Mouse (Mus musculus) embryonic facial prominence, embryonic 13.5 days (tissue): Measurements from ENCODE around the gene Car5a. TPM values are rescaled to one million over a fixed set of nuclear protein-coding genes. Genes with fewer than 3 reads are reported as not detected.
A peak's percentile ranks its signal among the peaks of the same experiment; 100 is the strongest.

ENCODE experiments used
- ATAC-seq: fragments of 200-750 bp; cut with Nextera tagmentation; 2 replicates; pipeline ENCODE4 v1.8.0; 2017; ENCODE audit warnings: low read depth; ENCODE audit not compliant: insufficient number of reproducible peaks, insufficient read depth, low FRiP score, low TSS enrichment
- H3K27ac ChIP-seq: fragments of 300-500 bp; sonication (generic); 2 replicates; pipeline ENCODE4 v1.5.1; 2015; ENCODE audit warnings: moderate library complexity, mild to moderate bottlenecking, inconsistent platforms
- H3K27me3 ChIP-seq: fragments of 300-500 bp; sonication (generic); 2 replicates; pipeline ENCODE4 v1.6.1; 2015; ENCODE audit warnings: mild to moderate bottlenecking, inconsistent platforms
- H3K36me3 ChIP-seq: fragments of 300-500 bp; sonication (generic); 2 replicates; pipeline ENCODE4 v1.6.1; 2015; ENCODE audit warnings: mild to moderate bottlenecking, inconsistent platforms
- H3K4me1 ChIP-seq: fragments of 300-500 bp; sonication (generic); 2 replicates; pipeline ENCODE4 v1.6.1; 2015; ENCODE audit warnings: inconsistent platforms
- H3K4me2 ChIP-seq: fragments of 300-500 bp; sonication (generic); 2 replicates; pipeline ENCODE4 v1.6.1; 2015; ENCODE audit warnings: moderate library complexity, mild to moderate bottlenecking, inconsistent platforms
- H3K4me3 ChIP-seq: fragments of 300-500 bp; sonication (generic); 2 replicates; pipeline ENCODE4 v1.5.1; 2015; ENCODE audit warnings: mild to moderate bottlenecking, inconsistent platforms
- H3K9ac ChIP-seq: fragments of 300-500 bp; sonication (generic); 2 replicates; pipeline ENCODE4 v1.6.1; 2015; ENCODE audit warnings: mild to moderate bottlenecking, inconsistent platforms
- H3K9me3 ChIP-seq: fragments of 300-500 bp; sonication (generic); 2 replicates; pipeline ENCODE4 v1.6.1; 2016; ENCODE audit warnings: inconsistent platforms
- WGBS: fragments of 180-500 bp; shearing (Covaris S2); methylation state at CpG from one replicate; pipeline ENCODE4 v1.1.7; 2015; ENCODE audit warnings: mixed read lengths; 5-methylcytosine and 5-hydroxymethylcytosine counted together
- polyA plus RNA-seq: library from polyadenylated mRNA; unstranded; fragments of >200 nt; fragmentation: Nextera tagmentation; extraction: Ambion mirVana; gene quantifications from 2 replicates; pipeline ENCODE4 v1.2.1, GENCODE M21; 2015

The Car5a gene
- polyA plus RNA-seq, 1 experiment from 2014 or later = not detected

DNA sequence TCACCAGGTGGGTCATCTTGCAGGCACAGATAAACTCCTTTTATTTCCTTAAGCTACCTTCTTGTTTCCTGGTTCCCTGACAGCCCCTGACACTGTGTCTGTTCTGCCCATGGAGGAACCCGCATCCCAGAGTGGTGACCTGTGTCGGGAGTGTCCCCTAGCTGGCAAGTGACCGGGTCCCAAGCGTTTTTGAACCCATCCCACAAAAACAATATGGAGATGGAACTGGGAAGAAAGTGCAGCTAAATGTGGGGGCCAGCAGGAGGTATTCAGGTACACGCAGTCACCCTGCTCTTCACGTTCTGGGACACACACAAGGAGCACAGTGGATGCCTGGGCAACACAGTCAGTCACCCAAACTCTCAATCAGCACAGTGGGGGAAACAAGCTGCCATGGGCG is 1.6 kb upstream of the Car5a start:
- Histone ChIP-seq H3K36me3 (no peaks in the 10 kb centered on the region), H3K4me2 (no peak overlapping the region), H3K27me3 (no peaks in the 10 kb centered on the region), H3K4me3 (no peak overlapping the region), H3K27ac (no peak overlapping the region), H3K9me3 (no peaks in the 10 kb centered on the region), H3K4me1 (peaks cover 27% of the 10 kb centered on the region), H3K9ac (no peak overlapping the region)
- 81% methylated on average over 7 of the region's 7 CpGs for WGBS
- no peak for ATAC-seq

GRCm38 (mm10) chr8:121943716-121944115 is 988 bp downstream of the Car5a start:
- Histone ChIP-seq H3K27ac (no peak overlapping the region), H3K4me3 (no peak overlapping the region), H3K4me2 (no peak overlapping the region), H3K36me3 (no peaks in the 10 kb centered on the region), H3K27me3 (no peaks in the 10 kb centered on the region), H3K4me1 (peaks cover 18% of the 10 kb centered on the region), H3K9me3 (no peaks in the 10 kb centered on the region), H3K9ac (no peak overlapping the region)
- no peak for ATAC-seq
- WGBS = 75% methylated on average over 8 of the region's 8 CpGs

DNA sequence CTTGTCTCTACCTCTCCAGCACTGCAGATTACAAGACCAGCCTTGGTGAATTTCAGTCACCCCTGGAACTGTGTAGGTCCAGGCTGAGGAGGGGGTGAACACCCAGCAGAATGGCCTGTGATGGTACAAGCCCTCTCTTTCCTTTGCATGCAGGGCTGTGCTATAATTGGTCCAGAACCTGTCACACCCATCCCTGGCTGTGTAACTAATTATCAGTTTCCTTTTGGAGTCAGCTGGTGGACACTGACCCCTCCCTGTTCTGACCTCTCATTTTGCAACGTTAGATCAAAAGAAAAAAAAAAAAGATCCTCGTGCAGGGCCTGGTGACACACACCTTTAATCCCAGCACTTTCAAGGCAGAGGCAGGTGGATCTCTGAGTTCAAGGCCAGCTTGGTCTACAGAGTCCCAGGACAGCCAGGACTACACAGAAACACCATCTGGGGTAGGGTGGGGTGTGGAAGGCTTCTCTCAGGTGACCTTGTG is 1.6 kb downstream of the Car5a start:
- Histone ChIP-seq H3K27ac (no peak overlapping the region), H3K9ac (no peak overlapping the region), H3K4me1 (peaks cover 12% of the 10 kb centered on the region), H3K36me3 (no peaks in the 10 kb centered on the region), H3K4me2 (no peak overlapping the region), H3K27me3 (no peaks in the 10 kb centered on the region), H3K9me3 (no peaks in the 10 kb centered on the region), H3K4me3 (no peak overlapping the region)
- ATAC-seq = no peak
- WGBS = 23% methylated on average over 2 of the region's 2 CpGs

GRCm38 (mm10) chr8:121938732-121939131 is 6.0 kb downstream of the Car5a start:
- Histone ChIP-seq H3K9me3 (no peaks in the 10 kb centered on the region), H3K4me3 (no peak overlapping the region), H3K4me2 (no peak overlapping the region), H3K4me1 (peaks cover 7% of the 10 kb centered on the region), H3K36me3 (no peaks in the 10 kb centered on the region), H3K9ac (no peak overlapping the region), H3K27ac (no peak overlapping the region), H3K27me3 (no peaks in the 10 kb centered on the region)
- ATAC-seq = no peak
- 84% methylated on average over 7 of the region's 7 CpGs for WGBS

DNA sequence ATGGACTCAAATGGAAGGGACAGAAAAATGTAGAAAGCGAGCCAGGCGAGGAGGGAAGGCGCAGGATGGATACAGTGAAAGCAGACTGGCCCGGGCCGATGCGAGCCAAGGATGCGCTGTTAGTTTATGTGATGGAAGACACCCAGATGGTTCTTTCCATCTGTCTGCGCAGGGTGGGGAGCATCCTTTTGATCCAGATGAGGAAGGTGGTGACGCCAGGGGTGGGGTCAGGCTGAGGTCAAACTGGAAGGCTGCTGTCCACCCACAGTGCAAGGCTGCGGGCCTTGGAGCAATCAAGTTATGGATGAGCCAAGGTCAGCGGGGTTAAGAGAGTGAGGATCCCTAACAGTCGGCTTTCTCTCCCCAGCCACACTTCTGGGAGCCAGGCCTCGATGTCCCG is 8.3 kb downstream of the Car5a start:
- Histone ChIP-seq H3K36me3 (no peaks in the 10 kb centered on the region), H3K4me1 (peaks cover 7% of the 10 kb centered on the region), H3K9me3 (no peaks in the 10 kb centered on the region), H3K27me3 (no peaks in the 10 kb centered on the region), H3K4me3 (no peak overlapping the region), H3K9ac (no peak overlapping the region), H3K4me2 (no peak overlapping the region), H3K27ac (no peak overlapping the region)
- ATAC-seq = no peak
- WGBS = 75% methylated on average over 14 of the region's 14 CpGs

DNA sequence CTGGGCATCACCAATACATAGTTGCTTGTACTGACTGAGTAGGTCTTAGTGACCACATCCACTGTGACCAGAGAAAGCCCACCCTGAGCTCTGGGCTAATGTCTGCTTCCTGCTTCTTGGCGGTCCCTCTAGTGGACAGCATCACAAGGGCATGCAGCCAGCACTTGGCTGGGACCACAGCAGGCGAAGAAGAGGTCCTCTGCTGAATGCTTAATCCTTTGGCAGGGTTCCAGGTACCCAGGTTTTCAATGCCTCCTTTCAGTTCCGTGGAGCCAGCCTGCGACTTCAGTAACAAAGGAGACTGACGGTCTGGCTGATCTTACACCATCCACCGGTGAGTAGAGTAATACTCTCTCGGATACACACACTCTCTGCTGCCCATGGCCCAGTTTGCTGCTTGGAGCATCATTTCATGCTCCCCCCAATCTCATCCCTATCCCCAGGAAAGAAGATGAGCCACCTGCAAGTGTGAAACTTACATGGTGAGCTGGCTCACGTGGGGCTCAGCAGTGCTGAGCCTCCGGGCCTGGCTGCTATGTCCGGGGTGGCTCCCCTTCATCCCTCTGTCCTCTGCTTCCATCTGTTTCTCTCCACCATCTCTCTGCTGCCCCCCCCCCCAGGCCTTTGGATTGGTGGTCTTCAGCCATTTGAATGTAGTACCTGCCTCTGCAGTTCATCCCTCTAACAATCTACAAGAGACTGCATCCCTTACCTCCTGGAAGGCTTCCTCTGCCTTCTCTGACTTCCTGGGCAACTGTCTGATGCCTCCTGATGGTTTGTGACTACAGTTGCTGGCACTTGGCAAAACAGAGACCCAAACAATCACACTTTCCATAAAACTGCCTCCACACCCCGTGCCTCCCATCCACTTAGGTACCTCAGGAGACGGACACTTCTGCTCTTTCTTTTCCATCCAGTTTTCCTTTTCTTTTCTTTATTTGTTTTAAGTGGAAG is 9.1 kb downstream of the Car5a start:
- ATAC-seq = no peak
- WGBS = 46% methylated on average over 12 of the region's 12 CpGs

DNA sequence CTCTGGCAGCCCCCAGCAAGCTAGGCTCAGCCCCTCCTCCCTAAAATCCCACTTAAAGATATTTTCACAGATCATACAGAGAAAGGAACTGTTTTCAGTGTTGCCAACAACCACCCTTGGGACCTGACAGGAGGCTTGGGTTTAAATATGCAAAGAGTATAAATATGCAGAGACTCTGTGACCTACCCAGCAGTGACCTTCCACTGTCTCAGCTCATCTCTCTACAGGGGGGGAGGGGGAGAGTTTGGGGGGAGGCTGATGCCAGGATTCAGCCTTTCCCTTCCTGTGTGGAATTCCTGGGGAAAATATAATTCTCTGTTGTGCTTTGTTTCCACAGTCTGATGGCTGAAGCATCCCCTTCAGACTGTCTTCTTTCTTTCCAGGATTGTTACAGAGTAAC is 9.8 kb downstream of the Car5a start:
- H3K27ac ChIP-seq = 0 out of 2 replicates have a peak overlapping the region, but pooled peaks have one; percentile 2
- H3K9me3 ChIP-seq = no peaks in the 10 kb centered on the region
- no peak overlapping the region for H3K4me3 ChIP-seq
- ATAC-seq = no peak
- H3K9ac ChIP-seq = 0 out of 2 replicates have a peak overlapping the region, but pooled peaks have one; percentile 27
- H3K36me3 ChIP-seq = no peaks in the 10 kb centered on the region
- no peaks in the 10 kb centered on the region for H3K27me3 ChIP-seq
- peaks cover 7% of the 10 kb centered on the region for H3K4me1 ChIP-seq
- H3K4me2 ChIP-seq = no peak overlapping the region

More for the DNA sequence above, 9.1 kb downstream of the Car5a start:
- H3K4me2 ChIP-seq = no peak overlapping the region
- H3K36me3 ChIP-seq = no peaks in the 10 kb centered on the region
- peaks cover 7% of the 10 kb centered on the region for H3K4me1 ChIP-seq
- no peaks in the 10 kb centered on the region for H3K27me3 ChIP-seq
- no peak overlapping the region for H3K4me3 ChIP-seq
- no peaks in the 10 kb centered on the region for H3K9me3 ChIP-seq
- H3K9ac ChIP-seq = 0 out of 2 replicates have a peak overlapping the region, but pooled peaks have one; percentile 27
- 0 out of 2 replicates have a peak overlapping the region, but pooled peaks have one; percentile 2 for H3K27ac ChIP-seq

- ATAC-seq = no peak
- Histone ChIP-seq H3K27me3 (no peaks in the 10 kb centered on the region), H3K4me1 (peaks cover 7% of the 10 kb centered on the region), H3K4me2 (no peak overlapping the region), H3K9me3 (no peaks in the 10 kb centered on the region), H3K36me3 (no peaks in the 10 kb centered on the region), H3K27ac (no peak overlapping the region), H3K4me3 (no peak overlapping the region), H3K9ac (no peak overlapping the region)
- WGBS = 41% methylated on average over 4 of the region's 4 CpGs
Measured at GRCm38 (mm10) chr8:121934506-121934905, 10.2 kb downstream of the Car5a start.

GRCm38 (mm10) chr8:121932668-121933520 is 11.8 kb downstream of the Car5a start:
- Histone ChIP-seq H3K36me3 (no peaks in the 10 kb centered on the region), H3K9ac (no peak overlapping the region), H3K4me3 (no peak overlapping the region), H3K4me1 (peaks cover 7% of the 10 kb centered on the region), H3K4me2 (no peak overlapping the region), H3K9me3 (no peaks in the 10 kb centered on the region), H3K27ac (no peak overlapping the region), H3K27me3 (no peaks in the 10 kb centered on the region)
- no peak for ATAC-seq
- WGBS = 81% methylated on average over 14 of the region's 14 CpGs

- Histone ChIP-seq H3K4me3 (no peak overlapping the region), H3K4me2 (no peak overlapping the region), H3K27me3 (no peaks in the 10 kb centered on the region), H3K9me3 (no peaks in the 10 kb centered on the region), H3K4me1 (peaks cover 7% of the 10 kb centered on the region), H3K27ac (no peak overlapping the region), H3K9ac (no peak overlapping the region), H3K36me3 (no peaks in the 10 kb centered on the region)
- ATAC-seq = no peak
- WGBS = 68% methylated on average over 12 of the region's 12 CpGs
Measured at GRCm38 (mm10) chr8:121932026-121932667, 12.6 kb downstream of the Car5a start.

DNA sequence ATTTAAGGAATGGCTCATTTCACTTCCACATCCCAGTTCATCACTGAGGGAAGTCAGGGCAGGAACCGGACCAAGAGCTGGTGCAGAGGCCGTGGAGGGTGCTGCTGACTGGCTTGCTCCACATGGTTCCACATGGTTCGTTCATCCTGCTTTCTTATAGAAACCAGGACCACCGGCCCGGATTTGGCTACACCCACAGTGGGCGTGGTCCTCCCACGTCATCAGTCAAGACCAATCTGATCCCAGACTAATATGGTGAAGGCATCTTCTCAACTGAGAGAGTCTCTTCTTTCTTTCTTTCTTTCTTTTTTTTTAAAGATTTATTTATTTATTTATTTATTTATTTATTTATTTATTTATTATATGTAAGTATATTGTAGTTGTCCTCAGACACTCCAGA is 13.1 kb downstream of the Car5a start:
- Histone ChIP-seq H3K9me3 (no peaks in the 10 kb centered on the region), H3K4me3 (no peak overlapping the region), H3K36me3 (no peaks in the 10 kb centered on the region), H3K27ac (no peak overlapping the region), H3K4me1 (peaks cover 7% of the 10 kb centered on the region), H3K27me3 (no peaks in the 10 kb centered on the region), H3K9ac (no peak overlapping the region), H3K4me2 (no peak overlapping the region)
- no peak for ATAC-seq
- 76% methylated on average over 7 of the region's 7 CpGs for WGBS
